Mouse (Mus musculus): Measurements from ENCODE around the gene Kcnj1. TPM values are rescaled to one million over a fixed set of nuclear protein-coding genes. Genes with fewer than 3 reads are reported as not detected.
A peak's percentile ranks its signal among the peaks of the same experiment; 100 is the strongest.

Gene Kcnj1
- polyA plus RNA-seq, 2 experiments: not detected

GRCm38 (mm10) chr9:32431061-32431460, 58.8 kb downstream of the Kcnj1 start:
- no peak overlapping the region for H3K4me2 ChIP-seq (replicated peaks; ENCODE audit: low read depth, low read length, severe bottlenecking)
- no peaks in the 10 kb centered on the region for H3K27me3 ChIP-seq (ENCODE audit: control insufficient read depth, insufficient read depth, low read length)
- peaks cover 20% of the 10 kb centered on the region for H3K36me3 ChIP-seq (ENCODE audit: control insufficient read depth, insufficient read depth, low read length)
- H3K27ac ChIP-seq (replicated peaks; ENCODE audit: low read depth, low read length): no peak overlapping the region
- ATAC-seq (ENCODE audit: low FRiP score, low read depth) (no peak), DNase-seq (ENCODE audit: low spot score) (no peak)
- H3K9ac ChIP-seq (ENCODE audit: low read depth, low read length, severe bottlenecking): no peak overlapping the region
- peaks cover 10% of the 10 kb centered on the region for H3K4me1 ChIP-seq (ENCODE audit: control insufficient read depth, insufficient read depth, low read length)
- WGBS: 60% methylated on average over 3 of the region's 3 CpGs
- no peak overlapping the region for H3K4me3 ChIP-seq (replicated peaks; ENCODE audit: low read length)
- H3K9me3 ChIP-seq (ENCODE audit: control insufficient read depth, low read length): no peaks in the 10 kb centered on the region
- TF ChIP-seq POLR2A (IDR thresholded peaks at IDR 0.05; ENCODE audit: borderline replicate concordance, extremely low read depth, insufficient read depth, insufficient read length): no peak

- Histone ChIP-seq H3K4me2 (replicated peaks; ENCODE audit: low read depth, low read length, severe bottlenecking) (no peak overlapping the region), H3K4me3 (replicated peaks; ENCODE audit: low read length) (no peak overlapping the region), H3K36me3 (ENCODE audit: control insufficient read depth, insufficient read depth, low read length) (peaks cover 11% of the 10 kb centered on the region; the same call in 1 of the 2 replicates), H3K9ac (ENCODE audit: low read depth, low read length, severe bottlenecking) (no peak overlapping the region), H3K27me3 (ENCODE audit: control insufficient read depth, insufficient read depth, low read length) (no peaks in the 10 kb centered on the region), H3K9me3 (ENCODE audit: control insufficient read depth, low read length) (no peaks in the 10 kb centered on the region), H3K27ac (replicated peaks; ENCODE audit: low read depth, low read length) (peak overlapping the region; percentile 73), H3K4me1 (ENCODE audit: control insufficient read depth, insufficient read depth, low read length) (peaks cover 10% of the 10 kb centered on the region)
- no peak for TF ChIP-seq POLR2A (IDR thresholded peaks at IDR 0.05; ENCODE audit: borderline replicate concordance, extremely low read depth, insufficient read depth, insufficient read length)
- 75% methylated on average over 19 of the region's 19 CpGs for WGBS
- peak; percentile 21 for DNase-seq (ENCODE audit: low spot score)
- ATAC-seq (ENCODE audit: low FRiP score, low read depth): peak; percentile 53
These were observed 62.2 kb downstream of the Kcnj1 start for GRCm38 (mm10) chr9:32434241-32435213.

GRCm38 (mm10) chr9:32443115-32443514, 70.8 kb downstream of the Kcnj1 start:
- H3K4me3 ChIP-seq (replicated peaks; ENCODE audit: low read length): no peak overlapping the region
- no peaks in the 10 kb centered on the region for H3K9me3 ChIP-seq (ENCODE audit: control insufficient read depth, low read length)
- WGBS: 63% methylated on average over 3 of the region's 3 CpGs
- DNase-seq (ENCODE audit: low spot score): no peak
- no peak for ATAC-seq (ENCODE audit: low FRiP score, low read depth)
- H3K36me3 ChIP-seq (ENCODE audit: control insufficient read depth, insufficient read depth, low read length): peaks cover 14% of the 10 kb centered on the region; the same call in 1 of the 2 replicates
- H3K9ac ChIP-seq (ENCODE audit: low read depth, low read length, severe bottlenecking): no peak overlapping the region
- no peak for TF ChIP-seq POLR2A (IDR thresholded peaks at IDR 0.05; ENCODE audit: borderline replicate concordance, extremely low read depth, insufficient read depth, insufficient read length)
- peak overlapping the region; percentile 74 for H3K27ac ChIP-seq (replicated peaks; ENCODE audit: low read depth, low read length)
- H3K4me2 ChIP-seq (replicated peaks; ENCODE audit: low read depth, low read length, severe bottlenecking): no peak overlapping the region
- H3K27me3 ChIP-seq (ENCODE audit: control insufficient read depth, insufficient read depth, low read length): no peaks in the 10 kb centered on the region
- peaks cover 21% of the 10 kb centered on the region for H3K4me1 ChIP-seq (ENCODE audit: control insufficient read depth, insufficient read depth, low read length)

- Histone ChIP-seq H3K9ac (ENCODE audit: low read depth, low read length, severe bottlenecking) (no peak overlapping the region), H3K27ac (replicated peaks; ENCODE audit: low read depth, low read length) (peak overlapping the region; percentile 74), H3K9me3 (ENCODE audit: control insufficient read depth, low read length) (no peaks in the 10 kb centered on the region), H3K27me3 (ENCODE audit: control insufficient read depth, insufficient read depth, low read length) (no peaks in the 10 kb centered on the region), H3K36me3 (ENCODE audit: control insufficient read depth, insufficient read depth, low read length) (peaks cover 12% of the 10 kb centered on the region; the same call in 1 of the 2 replicates), H3K4me2 (replicated peaks; ENCODE audit: low read depth, low read length, severe bottlenecking) (no peak overlapping the region), H3K4me3 (replicated peaks; ENCODE audit: low read length) (no peak overlapping the region), H3K4me1 (ENCODE audit: control insufficient read depth, insufficient read depth, low read length) (peaks cover 21% of the 10 kb centered on the region)
- ATAC-seq (ENCODE audit: low FRiP score, low read depth) (peak; percentile 57; the same call in 1 of the 2 replicates), DNase-seq (ENCODE audit: low spot score) (peak; percentile 55)
- 29% methylated on average over 6 of the region's 6 CpGs for WGBS
- TF ChIP-seq POLR2A (IDR thresholded peaks at IDR 0.05; ENCODE audit: borderline replicate concordance, extremely low read depth, insufficient read depth, insufficient read length): no peak
These were observed 71.5 kb downstream of the Kcnj1 start for GRCm38 (mm10) chr9:32443817-32444216.

GRCm38 (mm10) chr9:32444453-32445201, 72.3 kb downstream of the Kcnj1 start:
- ATAC-seq (ENCODE audit: low FRiP score, low read depth): no peak
- Histone ChIP-seq H3K4me3 (replicated peaks; ENCODE audit: low read length) (no peak overlapping the region), H3K4me2 (replicated peaks; ENCODE audit: low read depth, low read length, severe bottlenecking) (no peak overlapping the region), H3K4me1 (ENCODE audit: control insufficient read depth, insufficient read depth, low read length) (peaks cover 21% of the 10 kb centered on the region), H3K9ac (ENCODE audit: low read depth, low read length, severe bottlenecking) (no peak overlapping the region), H3K27ac (replicated peaks; ENCODE audit: low read depth, low read length) (peak overlapping the region; percentile 74), H3K9me3 (ENCODE audit: control insufficient read depth, low read length) (no peaks in the 10 kb centered on the region), H3K36me3 (ENCODE audit: control insufficient read depth, insufficient read depth, low read length) (peaks cover 12% of the 10 kb centered on the region; the same call in 1 of the 2 replicates), H3K27me3 (ENCODE audit: control insufficient read depth, insufficient read depth, low read length) (no peaks in the 10 kb centered on the region)
- 60% methylated on average over 6 of the region's 6 CpGs for WGBS
- TF ChIP-seq POLR2A (IDR thresholded peaks at IDR 0.05; ENCODE audit: borderline replicate concordance, extremely low read depth, insufficient read depth, insufficient read length): no peak
- DNase-seq (ENCODE audit: low spot score): no peak

Data from limb, embryonic 14.5 days (tissue).